24 mouse cellular contexts compared by ENCODE assay signal in the genomic region with DNA sequence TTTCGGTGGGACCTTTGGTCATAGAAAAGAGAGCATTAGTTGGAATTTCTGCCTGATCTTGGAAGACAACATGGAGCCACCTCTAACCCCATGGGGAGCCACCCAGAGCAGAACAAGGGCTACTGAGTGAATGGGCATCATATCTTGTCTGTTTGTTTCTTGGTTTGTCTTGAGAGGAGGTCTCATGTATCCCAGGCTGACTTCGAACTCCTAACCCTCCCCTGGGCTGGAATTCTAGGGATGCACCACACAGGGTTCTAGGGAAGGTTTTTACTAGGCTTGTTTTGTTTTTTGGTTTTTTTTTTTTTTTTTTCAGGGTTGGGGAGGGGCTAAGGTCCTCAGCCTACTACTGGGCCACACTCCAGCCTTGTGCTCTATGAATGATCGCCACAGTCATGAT. TPM values are rescaled to one million over a fixed set of nuclear protein-coding genes. Genes with fewer than 3 reads are reported as not detected.
A peak's percentile ranks its signal among the peaks of the same experiment; 100 is the strongest.
DNase-seq lines count a peak whose midpoint lies in the region; ATAC-seq and TF ChIP-seq lines count a peak whose summit lies in the region.
"Had no signal": no experiment of that assay in that cellular context is flagged by ENCODE, and none has a peak within 500 bp of the region (broad histone marks: within the 10 kb centered on the region; RNA-seq: fewer than 3 reads in every experiment).

No protein-coding gene starts in this region.

- H3K9me3 ChIP-seq in liver, embryonic 13.5 days (replicated peaks), result no peaks in the 10 kb centered on the region
- H3K9me3 ChIP-seq in liver, embryonic 12.5 days (replicated peaks), result no peaks in the 10 kb centered on the region
- no peaks in the 10 kb centered on the region for H3K9me3 ChIP-seq in megakaryocyte, embryonic 14.5 days
- no peaks in the 10 kb centered on the region for H3K9me3 ChIP-seq in intestine, postnatal 0 days (ENCODE audit: control insufficient read depth)
- H3K9me3 ChIP-seq: heart, embryonic 12.5 days; heart, embryonic 15.5 days; hindbrain, embryonic 10.5 days; hindbrain, embryonic 13.5 days had no signal

- H3K27me3 ChIP-seq in liver, embryonic 13.5 days, result no peaks in the 10 kb centered on the region
- no peaks in the 10 kb centered on the region for H3K27me3 ChIP-seq in liver, embryonic 12.5 days (replicated peaks)
- H3K27me3 ChIP-seq in megakaryocyte, embryonic 14.5 days (replicated peaks), result no peaks in the 10 kb centered on the region
- no peaks in the 10 kb centered on the region for H3K27me3 ChIP-seq in intestine, postnatal 0 days (replicated peaks; ENCODE audit: control insufficient read depth, insufficient read depth, low read length)
- H3K27me3 ChIP-seq: heart, embryonic 15.5 days had no signal

- no peak for TF ChIP-seq CTCF in intestine, postnatal 0 days (IDR thresholded peaks at IDR 0.05; ENCODE audit: low read depth)

- no peaks in the 10 kb centered on the region for H3K36me3 ChIP-seq in liver, embryonic 13.5 days
- no peaks in the 10 kb centered on the region for H3K36me3 ChIP-seq in liver, embryonic 12.5 days
- H3K36me3 ChIP-seq in megakaryocyte, embryonic 14.5 days (replicated peaks; ENCODE audit: low read length), result no peaks in the 10 kb centered on the region
- no peaks in the 10 kb centered on the region for H3K36me3 ChIP-seq in intestine, postnatal 0 days (ENCODE audit: control insufficient read depth, insufficient read depth)
- H3K36me3 ChIP-seq: heart, embryonic 12.5 days; heart, embryonic 15.5 days; hindbrain, embryonic 10.5 days; hindbrain, embryonic 13.5 days had no signal

- H3K4me3 ChIP-seq in liver, embryonic 13.5 days (replicated peaks), result no peak overlapping the region
- H3K4me3 ChIP-seq in liver, embryonic 12.5 days, result no peak overlapping the region
- H3K4me3 ChIP-seq in megakaryocyte, embryonic 14.5 days (replicated peaks), result peak overlapping the region; percentile 73
- no peak overlapping the region for H3K4me3 ChIP-seq in intestine, postnatal 0 days (ENCODE audit: low read depth, low read length)
- H3K4me3 ChIP-seq: gastrocnemius, adult 2 months; heart, embryonic 12.5 days; heart, embryonic 15.5 days; hindbrain, embryonic 10.5 days; hindbrain, embryonic 13.5 days had no signal

- no peak for DNase-seq in liver, embryonic 13.5 days
- peak; percentile 82 for DNase-seq in adipocyte (ENCODE audit: low spot score)
- DNase-seq: adrenal gland, adult 8-10 months; adrenal gland, postnatal 25 days; cerebellum, adult 11-12 months; cerebellum, adult 8-10 months; cerebellum, postnatal 10 days; cerebellum, postnatal 36 days; embryo, embryonic 11 days; forebrain, postnatal 0 days; gastrocnemius, postnatal 14 days; heart, postnatal 36 days had no signal

- peak overlapping the region; percentile 69; the same call in 1 of the 2 replicates for H3K27ac ChIP-seq in liver, embryonic 13.5 days
- no peak overlapping the region for H3K27ac ChIP-seq in liver, embryonic 12.5 days
- no peak overlapping the region for H3K27ac ChIP-seq in intestine, postnatal 0 days (ENCODE audit: low read depth, low read length)
- H3K27ac ChIP-seq: gastrocnemius, adult 2 months; heart, embryonic 15.5 days; hindbrain, embryonic 10.5 days; hindbrain, embryonic 13.5 days had no signal

- no peak overlapping the region for H3K4me2 ChIP-seq in liver, embryonic 13.5 days
- no peak overlapping the region for H3K4me2 ChIP-seq in liver, embryonic 12.5 days
- no peak overlapping the region for H3K4me2 ChIP-seq in intestine, postnatal 0 days (replicated peaks; ENCODE audit: low read depth)
- H3K4me2 ChIP-seq: heart, embryonic 12.5 days; heart, embryonic 15.5 days; hindbrain, embryonic 13.5 days had no signal

- H3K4me1 ChIP-seq in liver, embryonic 13.5 days (replicated peaks), result peaks cover 25% of the 10 kb centered on the region
- peaks cover 36% of the 10 kb centered on the region for H3K4me1 ChIP-seq in liver, embryonic 12.5 days
- H3K4me1 ChIP-seq in megakaryocyte, embryonic 14.5 days, result peaks cover 89% of the 10 kb centered on the region
- H3K4me1 ChIP-seq in intestine, postnatal 0 days (replicated peaks; ENCODE audit: control insufficient read depth, insufficient read depth, low read length), result no peaks in the 10 kb centered on the region
- H3K4me1 ChIP-seq: hindbrain, embryonic 13.5 days had no signal

- 59% methylated on average over 3 of the region's 3 CpGs for WGBS in liver, embryonic 13.5 days (ENCODE audit: insufficient replicate concordance)
- 71% methylated on average over 3 of the region's 3 CpGs for WGBS in liver, embryonic 12.5 days (ENCODE audit: insufficient replicate concordance)
- 85% methylated on average over 3 of the region's 3 CpGs for WGBS in intestine, postnatal 0 days

- no peak overlapping the region for H3K9ac ChIP-seq in liver, embryonic 13.5 days
- no peak overlapping the region for H3K9ac ChIP-seq in liver, embryonic 12.5 days
- H3K9ac ChIP-seq in intestine, postnatal 0 days (ENCODE audit: low read depth, low read length), result no peak overlapping the region
- H3K9ac ChIP-seq: forebrain, postnatal 0 days; heart, embryonic 12.5 days; heart, embryonic 15.5 days; hindbrain, embryonic 13.5 days had no signal

- ATAC-seq in liver, embryonic 13.5 days (ENCODE audit: low read depth), result no peak
- ATAC-seq in liver, embryonic 12.5 days, result no peak
- no peak for ATAC-seq in megakaryocyte, adult 5-6 weeks (ENCODE audit: poor library complexity, severe bottlenecking)
- no peak for ATAC-seq in granulocyte monocyte progenitor cell, adult 5-6 weeks (replicated peaks; ENCODE audit: poor library complexity, severe bottlenecking)
- no peak for ATAC-seq in intestine, postnatal 0 days
- ATAC-seq: forebrain, embryonic 14.5 days; forebrain, postnatal 0 days; hindbrain, embryonic 16.5 days had no signal

RNA-seq across cellular contexts. Expression of gene Vegfa, which starts 9.5 kb away (rescaled TPM):
- polyA plus RNA-seq in liver, embryonic 13.5 days (2015; fragmentation: Nextera tagmentation; extraction: Ambion mirVana), result 1.2 and 1.3 TPM in 2 replicates
- 3.0 and 3.2 TPM in 2 replicates for polyA plus RNA-seq in liver, embryonic 12.5 days (2016; fragmentation: Nextera tagmentation; extraction: Ambion mirVana)
- 48.1 and 103 TPM in 2 replicates for polyA plus RNA-seq in megakaryocyte, embryonic 14.5 days (2012; ENCODE audit: insufficient read depth, low replicate concordance)
- total RNA-seq in megakaryocyte, adult 5-6 weeks (2015), result 5.6 and 9.1 TPM in 2 replicates
- 4.8 and 11.4 TPM in 2 replicates for total RNA-seq in megakaryocyte, adult 5-6 weeks (2017)
- total RNA-seq in granulocyte monocyte progenitor cell, adult 5-6 weeks (2014; fragmentation: Nextera tagmentation), result 21.2 and 28.6 TPM in 2 replicates
- 34.3 and 41.4 TPM in 2 replicates for total RNA-seq in granulocyte monocyte progenitor cell, adult 5-6 weeks (2017)
- polyA plus RNA-seq in intestine, postnatal 0 days (2015; fragmentation: Nextera tagmentation; extraction: Ambion mirVana), result 5.9 and 8.2 TPM in 2 replicates
